Mouse (Mus musculus) kidney, embryonic 14.5 days (tissue): ENCODE data around the gene Wnt9b. TPM values are rescaled to one million over a fixed set of nuclear protein-coding genes. Genes with fewer than 3 reads are reported as not detected.
"Not testable (repeated sequence)": the region's sequence is repeated elsewhere in the genome, so short reads cannot be mapped to it uniquely, and the experiment has no call there.

Experiments used
- ATAC-seq: fragments of 200-750 bp; cut with Nextera tagmentation; 2 replicates; pipeline ENCODE4 v1.8.0; 2017; ENCODE audit warnings: moderate number of reproducible peaks, mild to moderate bottlenecking, moderate TSS enrichment, moderate library complexity; ENCODE audit not compliant: low FRiP score, low TSS enrichment
- H3K27ac ChIP-seq: fragments of 300-500 bp; sonication (generic); 2 replicates; pipeline ENCODE4 v1.5.1; 2014; ENCODE audit warnings: low read depth, mild to moderate bottlenecking, low read length, moderate library complexity, mixed read lengths
- H3K27me3 ChIP-seq: fragments of 300-500 bp; sonication (generic); 2 replicates; pipeline ENCODE4 v1.6.1; 2014; ENCODE audit warnings: mild to moderate bottlenecking, low read length; ENCODE audit not compliant: control insufficient read depth, insufficient read depth
- H3K36me3 ChIP-seq: fragments of 300-500 bp; sonication (generic); 2 replicates; pipeline ENCODE4 v1.6.1; 2014; ENCODE audit warnings: low read length, mixed read lengths; ENCODE audit not compliant: control insufficient read depth, insufficient read depth
- H3K4me1 ChIP-seq: fragments of 300-500 bp; sonication (generic); 2 replicates; pipeline ENCODE4 v1.6.1; 2014; ENCODE audit warnings: low read length, mixed read lengths; ENCODE audit not compliant: control insufficient read depth, insufficient read depth
- H3K4me2 ChIP-seq: fragments of 300-500 bp; sonication (generic); replicated peaks from 2 replicates; pipeline ENCODE4 v1.6.1; 2014; ENCODE audit warnings: low read depth, mild to moderate bottlenecking, low read length
- H3K4me3 ChIP-seq: fragments of 300-500 bp; sonication (generic); 2 replicates; pipeline ENCODE4 v1.5.1; 2014; ENCODE audit warnings: mild to moderate bottlenecking, low read length
- H3K9ac ChIP-seq: fragments of 300-500 bp; sonication (generic); 2 replicates; pipeline ENCODE4 v1.6.1; 2014; ENCODE audit warnings: low read depth, mild to moderate bottlenecking, low read length, moderate library complexity
- H3K9me3 ChIP-seq: fragments of 300-500 bp; sonication (generic); 2 replicates; pipeline ENCODE4 v1.6.1; 2016; ENCODE audit warnings: low read length; ENCODE audit not compliant: control insufficient read depth
- WGBS: fragments of 180-500 bp; shearing (Covaris S2); extraction: QIAGEN DNeasy Blood & Tissue Kit; methylation state at CpG from one replicate; pipeline ENCODE4 v1.1.7; 2014; 5-methylcytosine and 5-hydroxymethylcytosine counted together
- polyA plus RNA-seq: library from polyadenylated mRNA; unstranded; fragments of >200 nt; fragmentation: Nextera tagmentation; extraction: Ambion mirVana; gene quantifications from 2 replicates; pipeline ENCODE4 v1.2.1, GENCODE M21; 2014

Gene Wnt9b
- polyA plus RNA-seq, 1 experiment from 2014 or later = 8.4 TPM

DNA sequence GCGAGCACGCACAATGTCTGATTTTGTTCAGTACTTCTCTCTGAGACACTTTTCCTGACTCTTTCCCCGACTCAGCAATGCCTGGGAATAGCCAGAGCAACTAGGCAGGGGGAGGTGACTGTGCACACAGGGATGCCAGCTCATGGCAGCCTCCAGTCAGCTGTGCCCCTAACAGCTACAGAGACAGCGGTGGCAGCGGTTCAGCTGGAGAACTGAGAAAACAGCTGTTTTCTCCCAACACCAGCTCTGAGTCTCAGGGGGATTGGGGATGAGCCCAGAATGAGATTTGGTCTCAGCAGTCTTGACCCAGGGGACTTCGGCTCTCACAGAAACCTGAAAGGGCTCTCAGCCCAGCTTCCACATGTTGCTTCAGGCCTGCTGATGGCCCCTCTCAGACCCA, 15.0 kb upstream of the Wnt9b start:
- no peaks in the 10 kb centered on the region for H3K9me3 ChIP-seq
- WGBS = 60% methylated on average over 6 of the region's 6 CpGs
- no peaks in the 10 kb centered on the region for H3K36me3 ChIP-seq
- ATAC-seq = no peak
- no peak overlapping the region for H3K4me3 ChIP-seq
- H3K4me2 ChIP-seq = no peak overlapping the region
- H3K9ac ChIP-seq = no peak overlapping the region
- H3K27ac ChIP-seq = no peak overlapping the region
- H3K4me1 ChIP-seq = no peaks in the 10 kb centered on the region
- peaks cover 6% of the 10 kb centered on the region for H3K27me3 ChIP-seq

DNA sequence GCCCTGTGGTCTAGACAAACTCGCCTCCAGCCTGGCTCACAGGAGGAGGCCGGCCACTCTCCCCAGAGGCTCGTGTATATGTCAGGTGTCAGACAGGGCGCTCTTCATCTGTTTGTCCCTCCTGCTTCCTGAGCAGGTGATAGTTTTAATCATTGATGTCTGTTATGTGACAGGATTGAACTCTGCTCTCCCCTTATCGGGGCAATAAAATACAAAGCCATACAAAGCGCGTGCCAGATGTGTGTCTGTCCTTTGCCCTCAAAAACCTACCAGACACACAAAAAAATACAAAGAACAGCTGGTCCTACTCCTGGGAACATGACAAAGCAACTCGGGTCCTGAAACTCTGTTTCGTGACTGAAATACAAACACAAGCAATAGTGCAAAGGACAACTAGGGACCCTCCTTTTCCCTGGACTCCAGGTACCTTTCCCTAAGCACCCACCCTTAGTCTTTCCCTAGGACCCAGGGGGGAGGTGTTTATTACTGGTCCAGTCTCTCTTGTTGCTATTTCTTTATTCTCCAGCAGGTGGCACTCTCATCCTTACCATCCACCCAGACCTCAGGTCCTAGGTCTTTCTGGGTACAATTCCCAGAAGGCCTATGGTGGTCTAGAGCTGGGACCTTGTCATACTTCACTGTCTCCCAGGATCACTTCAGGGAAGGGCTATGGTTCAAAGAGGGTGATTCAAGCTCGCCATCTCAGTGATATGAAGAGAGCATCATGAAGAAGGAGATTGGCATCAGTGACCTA, 14.0 kb upstream of the Wnt9b start:
- Histone ChIP-seq H3K4me1 (no peaks in the 10 kb centered on the region), H3K9me3 (no peaks in the 10 kb centered on the region), H3K27me3 (peaks cover 2% of the 10 kb centered on the region; the same call in 1 of the 2 replicates), H3K9ac (no peak overlapping the region), H3K4me2 (no peak overlapping the region), H3K27ac (no peak overlapping the region), H3K36me3 (no peaks in the 10 kb centered on the region), H3K4me3 (no peak overlapping the region)
- WGBS = 19% methylated on average over 10 of the region's 10 CpGs
- ATAC-seq = 0 out of 2 replicates have a peak, but pooled peaks have one; percentile 66

DNA sequence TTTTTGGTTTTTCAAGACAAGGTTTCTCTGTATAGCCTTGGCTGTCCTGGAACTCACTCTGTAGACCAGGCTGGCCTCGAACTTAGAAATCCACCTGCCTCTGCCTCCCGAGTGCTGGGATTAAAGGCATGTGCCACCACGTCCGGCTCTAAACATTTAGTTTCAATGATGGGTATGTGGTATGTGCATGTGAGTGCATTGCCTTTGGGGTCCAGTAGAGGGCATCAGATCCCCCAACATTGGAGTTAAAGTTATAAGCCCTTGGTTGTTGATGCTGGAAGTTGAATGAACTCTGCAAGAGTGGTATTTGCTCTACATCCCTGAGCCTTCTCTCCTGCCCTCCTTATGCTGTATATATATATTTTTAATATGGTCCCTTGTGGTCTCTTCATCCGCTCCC, 11.3 kb upstream of the Wnt9b start:
- not testable (repeated sequence) for ATAC-seq, H3K9ac ChIP-seq, H3K4me3 ChIP-seq, H3K9me3 ChIP-seq, H3K4me2 ChIP-seq, H3K27ac ChIP-seq, H3K4me1 ChIP-seq, H3K27me3 ChIP-seq, H3K36me3 ChIP-seq
- WGBS = 87% methylated on average over 5 of the region's 5 CpGs

DNA sequence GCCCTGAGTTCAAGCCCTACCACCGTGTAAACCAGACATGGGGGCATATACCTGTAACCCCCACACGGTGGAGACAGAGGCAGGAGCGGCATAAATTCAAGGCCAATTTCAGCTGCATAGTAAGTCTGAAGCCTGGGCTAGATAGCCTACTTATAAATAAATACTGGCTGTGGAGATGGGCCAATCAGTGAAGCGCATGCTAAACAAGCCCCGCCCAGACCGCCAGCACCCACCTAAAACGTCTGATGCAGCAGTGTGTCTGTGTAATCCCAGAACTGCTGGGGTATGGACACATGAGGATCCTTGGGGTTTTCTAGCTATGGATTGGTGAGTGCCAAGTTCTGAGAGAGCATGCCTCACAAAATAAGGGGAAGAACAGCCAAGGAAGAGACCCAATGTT, 10.5 kb upstream of the Wnt9b start:
- 59% methylated on average over 7 of the region's 7 CpGs for WGBS
- ATAC-seq = no peak

DNA sequence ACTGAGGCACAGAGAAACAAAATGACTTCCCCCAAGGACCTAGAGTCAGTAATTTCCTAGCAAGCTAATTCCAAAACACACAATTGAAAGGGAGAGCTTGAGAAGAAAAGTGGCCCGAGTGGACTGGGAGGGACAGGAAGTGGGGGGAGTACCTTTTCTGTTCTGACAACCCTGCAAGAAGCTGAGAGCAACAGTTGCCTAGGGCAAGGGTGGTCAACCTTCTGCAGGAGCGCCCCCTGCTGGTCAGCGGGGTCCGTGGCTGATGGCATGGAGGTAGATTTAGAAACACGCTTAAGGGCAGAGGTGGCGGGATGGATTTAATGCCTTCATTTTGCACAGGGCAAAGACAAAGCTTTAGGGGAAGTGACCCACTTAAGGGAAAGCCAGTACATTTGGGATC, 9.1 kb upstream of the Wnt9b start:
- WGBS = 7% methylated on average over 6 of the region's 6 CpGs
- H3K4me3 ChIP-seq = no peak overlapping the region
- H3K9me3 ChIP-seq = no peaks in the 10 kb centered on the region
- H3K36me3 ChIP-seq = no peaks in the 10 kb centered on the region
- H3K4me2 ChIP-seq = no peak overlapping the region
- no peak overlapping the region for H3K9ac ChIP-seq
- no peak overlapping the region for H3K27ac ChIP-seq
- H3K27me3 ChIP-seq = no peaks in the 10 kb centered on the region
- ATAC-seq = peak; percentile 48; the same call in 1 of the 2 replicates
- no peaks in the 10 kb centered on the region for H3K4me1 ChIP-seq

More for the DNA sequence above, 10.5 kb upstream of the Wnt9b start:
- Histone ChIP-seq H3K27me3 (no peaks in the 10 kb centered on the region), H3K4me1 (no peaks in the 10 kb centered on the region), H3K4me2 (no peak overlapping the region), H3K9ac (no peak overlapping the region), H3K27ac (no peak overlapping the region), H3K36me3 (no peaks in the 10 kb centered on the region), H3K4me3 (no peak overlapping the region), H3K9me3 (no peaks in the 10 kb centered on the region)

DNA sequence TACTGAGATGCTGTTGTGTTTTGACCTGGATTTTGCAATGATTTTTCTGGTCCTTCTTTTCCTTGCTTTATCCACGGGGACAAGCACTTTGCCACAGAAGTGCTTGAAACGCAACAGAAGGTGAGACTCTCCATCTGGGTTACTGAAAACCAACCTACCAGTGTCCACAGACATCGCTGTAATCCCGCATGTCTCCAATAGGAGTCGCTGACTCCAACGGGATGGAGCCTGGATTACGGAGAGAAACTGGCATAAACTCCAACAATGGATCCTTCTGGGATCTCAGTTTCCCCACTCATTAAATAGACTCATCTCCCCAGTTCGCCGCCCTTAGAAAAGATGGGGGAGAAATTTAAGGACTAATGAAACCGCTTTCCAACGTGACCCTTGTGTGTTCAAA, 8.4 kb upstream of the Wnt9b start:
- 50% methylated on average over 11 of the region's 11 CpGs for WGBS
- Histone ChIP-seq H3K27me3 (peaks cover 4% of the 10 kb centered on the region; the same call in 1 of the 2 replicates), H3K27ac (no peak overlapping the region), H3K4me3 (no peak overlapping the region), H3K4me1 (no peaks in the 10 kb centered on the region), H3K4me2 (no peak overlapping the region), H3K9me3 (no peaks in the 10 kb centered on the region), H3K9ac (no peak overlapping the region), H3K36me3 (no peaks in the 10 kb centered on the region)
- no peak for ATAC-seq

DNA sequence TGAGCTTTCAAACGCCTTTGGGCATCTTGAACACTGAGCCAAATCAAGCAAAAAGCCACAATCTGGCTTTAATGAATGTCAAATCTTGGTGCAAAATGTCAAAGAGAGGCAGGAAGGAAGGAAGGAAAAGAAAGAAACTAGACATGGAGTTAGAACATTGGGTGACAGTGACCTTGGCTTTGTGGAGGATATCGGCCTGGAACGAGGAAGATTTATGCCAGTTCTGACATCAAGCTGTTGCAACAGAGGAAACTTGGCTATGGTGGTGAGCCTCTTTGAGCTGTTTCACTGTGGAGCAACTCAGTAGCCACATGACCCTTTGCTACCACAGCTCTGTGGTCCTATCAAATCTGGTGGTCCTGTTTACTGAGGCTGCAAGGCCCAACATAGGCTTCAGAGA, 991 bp upstream of the Wnt9b start:
- ATAC-seq = no peak

DNA sequence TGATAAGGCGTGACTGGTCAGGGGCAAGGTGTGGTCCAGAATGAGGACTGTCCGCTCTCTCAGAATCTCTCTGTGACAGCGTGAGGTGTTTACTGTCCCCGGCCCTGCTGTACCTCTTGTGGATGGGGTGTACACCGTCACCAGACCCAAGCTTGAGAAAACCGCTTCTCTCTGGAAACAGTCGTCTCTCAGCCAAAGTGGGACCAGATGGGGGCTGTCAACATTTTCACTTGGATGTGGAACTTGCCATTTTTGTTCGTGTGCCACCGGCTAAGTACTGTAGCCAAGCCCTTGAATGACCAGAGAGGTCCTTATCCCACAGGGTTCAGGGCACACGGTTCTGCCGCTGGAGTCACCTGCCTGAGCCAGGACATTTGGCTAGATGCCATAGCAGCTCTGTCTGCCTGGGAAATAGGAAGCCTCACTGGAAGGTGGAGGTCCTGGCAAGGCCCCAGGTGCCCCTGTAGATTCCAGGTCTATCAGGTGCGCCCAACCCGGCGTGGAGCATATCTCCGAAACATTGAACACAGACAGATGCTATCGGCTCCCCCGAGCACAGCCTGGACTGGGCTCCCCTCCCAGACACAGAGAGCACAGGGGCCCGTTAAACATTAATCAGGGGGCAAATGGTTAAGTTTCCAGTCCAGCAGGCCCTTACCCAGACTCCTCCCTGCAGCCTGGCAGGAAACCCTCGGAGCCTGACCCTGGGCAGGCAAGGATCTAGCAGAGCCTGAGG, 14.4 kb downstream of the Wnt9b start:
- Histone ChIP-seq H3K4me2 (no peak overlapping the region; the same call in 1 of the 2 replicates), H3K9ac (no peak overlapping the region), H3K27ac (peak overlapping the region; percentile 56; the same call in 1 of the 2 replicates), H3K9me3 (no peaks in the 10 kb centered on the region), H3K4me3 (no peak overlapping the region), H3K4me1 (peaks cover 11% of the 10 kb centered on the region; the same call in 1 of the 2 replicates), H3K27me3 (peaks cover 5% of the 10 kb centered on the region), H3K36me3 (no peaks in the 10 kb centered on the region)
- WGBS = 61% methylated on average over 19 of the region's 19 CpGs
- peak; percentile 62 for ATAC-seq

More for the DNA sequence above, 991 bp upstream of the Wnt9b start:
- no peak overlapping the region for H3K9ac ChIP-seq
- WGBS = 29% methylated on average over 3 of the region's 3 CpGs
- H3K27me3 ChIP-seq = peaks cover 66% of the 10 kb centered on the region
- H3K4me1 ChIP-seq = 0 out of 2 replicates have a peak, but pooled peaks cover 17% of the 10 kb centered on the region
- no peak overlapping the region for H3K4me3 ChIP-seq
- no peaks in the 10 kb centered on the region for H3K9me3 ChIP-seq
- no peak overlapping the region for H3K4me2 ChIP-seq
- no peak overlapping the region for H3K27ac ChIP-seq
- H3K36me3 ChIP-seq = no peaks in the 10 kb centered on the region
